Mouse (Mus musculus) kidney, adult 2 months (tissue): ENCODE measurements at regions not wholly inside any gene's neighbourhood (a gene's known extent, or its start where the extent isn't known, plus 50 kb on each side); places are given as distances from the start of the nearest gene placed in this dataset.
"Not testable (repeated sequence)": the region's sequence is repeated elsewhere in the genome, so short reads cannot be mapped to it uniquely, and the experiment has no call there.

ENCODE experiments used
- DNase-seq: peaks from one replicate; pipeline ENCODE4 v3.0.0; 2021
- H3K27ac ChIP-seq: fragments of 200-500 bp; 2 replicates; pipeline ENCODE4 v1.5.1; 2012; ENCODE audit warnings: low read depth, low read length, control low read depth, inconsistent platforms; ENCODE audit not compliant: insufficient read depth
- H3K27me3 ChIP-seq: fragments of 200-500 bp; replicated peaks from 2 replicates; pipeline ENCODE4 v1.6.1; 2012; ENCODE audit warnings: mild to moderate bottlenecking, moderate library complexity, low read length, inconsistent platforms; ENCODE audit not compliant: control insufficient read depth, insufficient read depth
- H3K36me3 ChIP-seq: fragments of 200-500 bp; 2 replicates; pipeline ENCODE4 v1.6.1; 2012; ENCODE audit warnings: mild to moderate bottlenecking, moderate library complexity, low read length, inconsistent platforms; ENCODE audit not compliant: control insufficient read depth, insufficient read depth
- H3K4me1 ChIP-seq: fragments of 200-500 bp; 2 replicates; pipeline ENCODE4 v1.6.1; 2011; ENCODE audit warnings: low read length; ENCODE audit not compliant: control insufficient read depth, insufficient read depth
- H3K4me3 ChIP-seq: fragments of 200-500 bp; 2 replicates; pipeline ENCODE4 v1.5.1; 2011; ENCODE audit warnings: mild to moderate bottlenecking, low read depth, low read length, control low read depth; ENCODE audit not compliant: insufficient read depth
- CTCF ChIP-seq: fragments of 200-500 bp; conservative IDR thresholded peaks from 2 replicates; pipeline ENCODE4 v1.5.1; 2011; ENCODE audit warnings: low read depth, mild to moderate bottlenecking, control low read depth, low read length, moderate library complexity, mixed read lengths; ENCODE audit not compliant: insufficient read depth, insufficient read length
- POLR2A ChIP-seq: fragments of 200-500 bp; IDR thresholded peaks from one replicate; pipeline ENCODE4 v1.6.1; 2011; ENCODE audit warnings: low read depth, low read length, control low read depth
- WGBS: fragments of 180-500 bp; shearing (Covaris S2); methylation state at CpG from one replicate; pipeline ENCODE4 v1.1.7; 2018; 5-methylcytosine and 5-hydroxymethylcytosine counted together

DNA sequence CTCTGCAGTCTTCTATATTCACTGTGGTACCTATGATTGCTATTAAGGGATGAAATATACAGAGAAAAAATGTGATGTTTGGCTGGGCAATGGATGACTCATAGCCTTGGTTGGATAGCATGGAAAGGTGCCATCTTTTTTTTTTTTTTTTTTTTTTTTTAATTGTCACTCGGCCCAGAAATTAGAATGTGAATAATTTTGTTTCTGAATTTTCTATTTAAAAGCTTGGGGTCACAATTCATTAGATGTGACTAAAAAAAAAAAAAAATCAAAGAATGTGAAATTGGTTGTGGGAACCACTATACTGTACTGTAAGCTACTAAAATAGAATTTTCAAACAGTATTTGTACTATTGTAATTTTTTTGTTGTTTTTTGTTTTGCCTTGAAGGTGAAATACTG, 549.3 kb downstream of the Epha7 start:
- no peaks in the 10 kb centered on the region for H3K27me3 ChIP-seq
- H3K27ac ChIP-seq: no peak overlapping the region
- TF ChIP-seq CTCF (no peak), POLR2A (no peak)
- WGBS: 77% methylated on average over 1 of the region's 1 CpGs
- no peaks in the 10 kb centered on the region for H3K4me1 ChIP-seq
- DNase-seq: no peak
- H3K36me3 ChIP-seq: no peaks in the 10 kb centered on the region
- no peak overlapping the region for H3K4me3 ChIP-seq

DNA sequence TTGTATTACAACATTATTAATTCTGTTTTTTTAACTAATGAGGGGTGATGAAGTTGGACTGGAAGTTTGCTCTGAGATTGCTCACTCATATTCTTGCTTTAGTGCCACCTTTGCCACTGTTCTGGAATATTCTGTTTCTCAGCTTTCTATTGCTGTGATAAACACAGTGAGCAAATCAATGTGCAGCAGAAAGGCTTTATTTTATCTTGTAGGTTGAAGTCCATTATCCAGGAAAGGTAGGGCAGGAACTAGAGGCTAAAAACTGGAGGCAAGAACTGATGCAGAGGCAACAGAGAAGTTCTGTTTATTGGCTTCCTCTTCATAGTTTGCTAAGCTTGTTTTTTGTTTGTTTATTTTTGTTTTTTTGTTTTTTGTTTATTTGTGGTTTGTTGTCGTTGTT, 576.4 kb downstream of the Epha7 start:
- TF ChIP-seq POLR2A: no peak
- no peak for TF ChIP-seq CTCF
- Histone ChIP-seq H3K4me3 (no peak overlapping the region), H3K27me3 (no peaks in the 10 kb centered on the region), H3K27ac (no peak overlapping the region), H3K4me1 (no peaks in the 10 kb centered on the region), H3K36me3 (no peaks in the 10 kb centered on the region)
- no peak for DNase-seq
- WGBS: 83% methylated on average over 1 of the region's 1 CpGs

DNA sequence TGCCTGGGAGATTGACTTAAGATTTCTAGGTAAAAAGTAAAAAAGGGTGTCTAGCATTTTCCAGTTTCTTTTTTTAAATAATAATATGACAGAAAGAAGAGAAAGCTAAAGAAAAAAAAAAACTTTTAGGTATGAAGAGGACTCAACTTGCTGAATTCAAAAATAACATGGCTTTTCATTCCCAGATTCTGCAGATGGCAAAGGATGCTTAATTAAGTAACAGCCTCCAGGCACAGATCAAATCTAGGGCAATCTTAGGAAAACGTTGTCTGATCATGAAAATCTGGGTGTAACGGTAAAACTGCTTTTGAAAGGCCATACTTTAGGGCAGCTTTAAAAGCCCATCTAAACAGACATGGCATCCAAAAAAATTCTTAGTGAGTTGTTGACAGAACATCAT, 577.4 kb downstream of the Epha7 start:
- 59% methylated on average over 2 of the region's 2 CpGs for WGBS
- no peaks in the 10 kb centered on the region for H3K27me3 ChIP-seq
- no peaks in the 10 kb centered on the region for H3K4me1 ChIP-seq
- no peak overlapping the region for H3K27ac ChIP-seq
- no peak overlapping the region for H3K4me3 ChIP-seq
- TF ChIP-seq CTCF (no peak), POLR2A (no peak)
- DNase-seq: no peak
- no peaks in the 10 kb centered on the region for H3K36me3 ChIP-seq

DNA sequence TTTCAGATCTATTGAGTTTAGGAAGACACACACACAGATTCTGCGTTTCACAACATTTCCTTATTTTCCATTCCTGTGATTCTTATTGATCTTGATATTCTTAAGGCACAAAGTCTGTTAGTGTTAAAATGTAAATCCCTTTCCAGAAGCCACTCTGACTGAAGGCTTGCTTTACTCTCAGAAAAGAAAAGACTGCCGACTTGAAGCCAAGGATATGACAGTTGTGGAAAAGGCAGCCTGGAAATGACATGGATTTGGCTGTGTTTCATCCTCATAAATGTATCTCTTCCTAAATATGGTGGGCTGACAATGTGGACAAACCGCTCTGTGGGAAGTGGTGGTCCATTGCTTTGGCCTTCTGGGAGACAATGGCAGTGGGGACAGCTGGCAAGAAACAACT, 589.2 kb downstream of the Epha7 start:
- WGBS: 92% methylated on average over 3 of the region's 3 CpGs
- Histone ChIP-seq H3K27ac (no peak overlapping the region), H3K36me3 (no peaks in the 10 kb centered on the region), H3K27me3 (no peaks in the 10 kb centered on the region), H3K4me3 (no peak overlapping the region), H3K4me1 (no peaks in the 10 kb centered on the region)
- TF ChIP-seq CTCF: no peak
- no peak for TF ChIP-seq POLR2A
- no peak for DNase-seq

DNA sequence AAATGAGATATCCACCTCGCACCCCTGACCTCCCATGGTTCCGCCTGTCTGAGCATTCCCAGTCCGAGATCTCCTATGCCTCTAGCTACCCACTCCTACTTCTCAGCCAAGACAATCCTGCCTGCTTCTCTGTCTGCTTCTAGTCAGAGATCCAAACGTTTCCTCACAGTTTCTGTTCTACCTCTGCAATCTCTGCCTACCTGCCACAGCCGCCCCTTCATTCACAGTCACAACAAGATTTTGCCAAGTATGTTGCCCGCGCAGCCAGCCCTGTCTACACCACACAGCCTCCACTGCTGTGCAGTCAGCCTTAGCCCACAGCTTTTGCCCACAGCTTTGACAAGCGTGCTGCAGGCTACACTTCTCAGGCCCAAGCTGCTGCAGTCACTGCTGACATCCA, 601.7 kb downstream of the Epha7 start:
- TF ChIP-seq POLR2A: no peak
- TF ChIP-seq CTCF: no peak
- DNase-seq: no peak
- 52% methylated on average over 8 of the region's 8 CpGs for WGBS

DNA sequence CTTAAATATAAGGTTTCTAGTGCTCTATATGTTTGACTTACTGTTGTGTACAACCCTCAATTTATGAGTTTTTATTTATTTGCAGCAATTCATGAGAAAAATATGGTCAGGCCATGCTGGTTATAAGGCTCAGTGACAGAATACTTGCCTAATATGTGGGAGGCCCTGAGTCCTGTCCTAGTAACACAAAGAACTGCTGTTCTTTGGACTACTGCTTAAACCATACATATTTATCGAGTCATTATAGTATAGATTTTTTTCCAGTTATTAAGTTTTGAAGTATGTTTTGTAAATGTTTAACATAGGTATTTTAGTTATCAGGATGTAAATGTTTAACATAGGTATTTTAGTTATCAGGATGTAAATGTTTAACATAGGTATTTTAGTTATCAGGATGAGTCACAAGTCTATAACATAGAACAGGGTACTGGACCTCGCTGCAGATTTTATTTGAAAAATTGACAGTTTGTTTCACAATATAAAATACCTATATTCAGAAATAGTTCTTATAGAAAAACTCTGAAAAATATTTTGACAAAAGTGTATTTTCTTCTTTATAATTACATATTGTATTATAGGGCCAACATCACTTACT, 607.4 kb downstream of the Epha7 start:
- no peak for DNase-seq
- Histone ChIP-seq H3K4me1 (no peaks in the 10 kb centered on the region), H3K36me3 (no peaks in the 10 kb centered on the region), H3K27me3 (no peaks in the 10 kb centered on the region), H3K27ac (no peak overlapping the region), H3K4me3 (no peak overlapping the region)
- WGBS: 87% methylated on average over 2 of the region's 2 CpGs
- TF ChIP-seq CTCF (no peak), POLR2A (no peak)

More for the DNA sequence above, 601.7 kb downstream of the Epha7 start:
- H3K27me3 ChIP-seq: no peaks in the 10 kb centered on the region
- H3K27ac ChIP-seq: no peak overlapping the region
- H3K4me1 ChIP-seq: no peaks in the 10 kb centered on the region
- no peak overlapping the region for H3K4me3 ChIP-seq
- H3K36me3 ChIP-seq: no peaks in the 10 kb centered on the region

DNA sequence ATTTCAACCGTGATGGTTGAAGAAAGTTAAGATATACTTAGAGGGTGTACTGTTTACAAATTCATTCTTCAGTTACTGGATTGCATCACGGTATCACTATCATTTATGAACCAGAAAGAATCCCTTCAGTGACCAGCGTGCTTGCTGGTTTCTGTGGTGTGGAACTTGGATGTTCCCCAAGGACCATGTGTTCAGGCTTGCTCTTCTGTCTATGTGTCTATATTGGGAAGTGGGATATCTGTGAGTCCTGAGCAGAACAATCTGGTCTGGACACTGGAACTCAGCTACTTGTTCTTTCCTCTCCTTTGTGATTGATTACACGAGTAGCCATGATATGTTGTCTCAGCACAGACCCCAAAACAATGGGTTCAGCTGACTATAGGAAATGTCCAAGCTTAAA, 618.6 kb downstream of the Epha7 start:
- not testable (repeated sequence) for H3K4me1 ChIP-seq, H3K27ac ChIP-seq, H3K27me3 ChIP-seq, H3K36me3 ChIP-seq, DNase-seq, H3K4me3 ChIP-seq
- WGBS: 62% methylated on average over 4 of the region's 4 CpGs

DNA sequence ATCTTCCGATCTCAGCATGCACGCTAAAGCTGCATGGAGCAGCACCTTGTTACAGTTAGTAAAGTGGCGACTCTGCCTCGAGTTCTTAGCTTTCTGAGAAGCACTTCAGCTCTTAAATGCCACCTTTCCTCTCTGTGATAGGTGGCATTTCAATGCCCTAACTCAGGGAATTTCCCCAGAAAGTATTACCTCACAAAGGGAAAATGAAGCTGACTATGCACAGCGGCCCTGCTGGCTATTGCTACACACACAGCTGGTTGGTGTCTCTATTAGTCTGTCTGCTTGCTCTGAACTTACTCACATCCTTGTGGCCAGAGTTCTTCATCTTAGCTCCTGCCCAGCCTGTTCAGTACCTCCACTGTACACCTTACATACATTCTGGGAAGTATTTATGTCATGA, 650.4 kb downstream of the Epha7 start:
- no peak for TF ChIP-seq POLR2A

More for the DNA sequence above, 650.4 kb downstream of the Epha7 start:
- 77% methylated on average over 5 of the region's 5 CpGs for WGBS
- Histone ChIP-seq H3K36me3 (no peaks in the 10 kb centered on the region), H3K4me1 (no peaks in the 10 kb centered on the region), H3K4me3 (no peak overlapping the region), H3K27ac (no peak overlapping the region), H3K27me3 (no peaks in the 10 kb centered on the region)
- DNase-seq: no peak
